Mouse (Mus musculus) natural killer cell, adult 2 months (primary cell): ENCODE measurements around the gene Ccrl2.

ENCODE experiments used
- DNase-seq, 2 experiments: peaks; one replicate each; pipeline ENCODE4 v3.0.0; 2022; ENCODE audit warnings: low spot score in 2 of 2

Gene Ccrl2

GRCm38 (mm10) chr9:111062840-111063239 lies 5.5 kb upstream of the Ccrl2 start:
- no peak for DNase-seq

DNA sequence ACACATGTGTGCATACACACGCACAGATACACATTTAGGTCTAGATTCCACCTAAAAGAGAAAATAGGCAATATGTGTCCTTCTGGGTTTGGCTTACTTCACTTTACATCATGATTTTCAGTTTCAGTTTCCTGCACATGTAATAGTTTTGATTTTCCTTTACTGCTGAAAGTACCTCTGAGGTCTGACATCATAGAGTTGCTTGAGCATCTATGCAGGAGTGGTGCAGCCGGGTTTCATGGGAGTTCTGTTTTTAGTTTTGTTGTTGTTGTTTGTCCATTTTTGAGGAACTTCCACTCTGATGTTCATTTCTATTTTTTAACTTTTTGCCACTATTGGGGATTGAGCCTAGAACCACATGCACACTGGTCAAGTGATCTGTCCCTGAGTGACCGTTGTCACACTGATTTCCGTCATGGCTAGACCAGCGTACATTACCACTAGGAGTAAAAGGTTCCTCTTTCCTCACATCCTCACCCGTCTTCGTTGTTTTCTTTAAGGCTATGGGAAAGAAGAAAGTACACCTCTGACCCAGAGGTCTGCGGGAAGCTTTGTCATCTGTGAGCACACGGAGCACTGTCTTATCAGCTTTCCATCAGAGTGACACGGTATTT lies 1.7 kb upstream of the Ccrl2 start:
- DNase-seq: no peak

- DNase-seq: no peak
Observed at GRCm38 (mm10) chr9:111057544-111058370, 438 bp upstream of the Ccrl2 start.

- no peak for DNase-seq
Observed at GRCm38 (mm10) chr9:111056519-111056797, 861 bp downstream of the Ccrl2 start.

DNA sequence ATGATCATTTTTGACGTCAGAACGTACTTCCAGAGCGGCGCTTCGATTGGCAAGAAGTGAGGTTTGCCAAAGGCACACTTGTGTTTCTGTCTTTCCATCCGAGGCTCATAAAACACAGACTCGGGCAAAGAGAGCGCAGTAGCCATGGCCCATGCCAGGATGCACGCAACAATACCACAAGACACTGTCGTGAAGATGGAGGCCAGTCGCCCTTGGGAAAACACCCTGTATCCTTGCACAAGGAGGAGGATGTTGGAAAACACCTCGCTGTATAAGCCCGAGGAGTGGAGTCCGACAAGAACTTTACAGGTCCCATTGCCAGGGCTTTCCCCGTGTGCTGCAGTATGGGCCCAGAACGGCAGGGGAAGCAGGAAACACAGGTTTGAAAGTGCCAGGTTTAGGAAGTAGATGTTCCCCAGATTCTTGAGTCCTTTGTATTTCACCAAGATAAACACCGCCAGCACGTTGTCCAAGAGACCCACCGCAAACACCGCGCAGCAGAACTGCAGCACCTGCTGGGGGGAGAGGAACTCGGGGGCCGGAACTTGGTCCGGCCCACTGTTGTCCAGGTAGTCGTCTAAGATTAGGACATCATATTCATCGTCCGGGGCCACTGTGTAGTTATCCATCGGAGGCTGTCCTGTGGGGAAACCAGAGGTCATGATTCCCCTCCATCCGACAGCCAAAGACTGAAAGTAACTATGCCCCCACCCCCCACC lies 1.4 kb downstream of the Ccrl2 start:
- DNase-seq: peak; percentile 16 to 19

DNA sequence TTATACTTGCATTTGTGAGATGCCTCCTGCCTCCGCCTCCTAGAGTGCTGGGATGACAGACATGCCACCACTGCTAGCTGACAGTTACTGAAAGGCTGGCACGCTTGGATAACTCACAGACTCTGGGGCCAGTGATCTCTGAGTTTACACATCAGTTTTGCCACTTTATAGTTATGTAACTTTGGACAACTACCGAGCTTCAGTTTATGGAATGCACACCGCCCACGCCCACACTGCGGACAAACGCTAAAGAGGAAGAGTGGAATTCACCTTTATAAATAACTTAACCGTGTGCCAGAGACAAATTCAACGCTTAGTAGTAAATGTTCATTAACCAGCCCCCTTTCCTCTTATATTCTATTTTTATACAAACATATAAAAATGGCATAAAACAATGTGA lies 2.4 kb downstream of the Ccrl2 start:
- DNase-seq: no peak

DNA sequence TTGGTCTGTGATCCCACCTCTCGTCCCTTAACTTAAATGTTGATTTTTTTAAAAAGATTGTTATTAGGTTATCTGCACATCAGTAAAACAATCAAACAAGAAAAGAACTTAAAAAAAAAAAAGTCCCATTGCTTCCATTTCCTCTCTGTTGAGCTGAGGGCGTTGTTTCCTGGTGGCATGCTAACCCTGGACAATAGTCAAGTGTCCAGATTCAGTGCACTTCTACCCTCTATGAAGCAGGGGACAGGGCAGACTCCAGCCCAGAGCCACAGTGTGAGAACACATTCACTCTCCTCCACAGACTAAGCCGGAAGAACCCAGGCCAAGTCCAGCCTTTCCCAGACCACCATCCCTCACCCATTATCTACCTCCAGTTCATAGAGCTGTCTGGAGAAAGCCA lies 8.9 kb downstream of the Ccrl2 start:
- no peak for DNase-seq

DNA sequence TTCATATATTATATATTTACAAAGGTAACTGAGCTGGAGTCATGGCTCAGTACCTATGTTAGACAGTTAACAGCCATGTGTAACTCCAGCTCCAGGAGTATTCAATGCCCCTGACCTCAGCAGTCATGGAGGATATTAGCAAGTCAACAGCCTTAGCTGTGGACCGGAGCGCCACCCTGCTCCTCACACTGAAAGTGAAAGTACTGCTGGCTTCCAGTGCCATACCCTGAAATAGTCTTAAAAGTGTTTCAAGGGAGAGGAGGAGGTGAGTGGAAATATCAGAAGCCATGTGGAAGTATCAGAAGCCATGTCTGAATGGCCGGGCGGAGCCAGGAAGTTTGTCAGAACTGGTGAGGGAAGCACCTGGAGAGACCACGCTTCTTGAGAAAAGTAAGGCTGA lies 10.1 kb downstream of the Ccrl2 start:
- no peak for DNase-seq

DNA sequence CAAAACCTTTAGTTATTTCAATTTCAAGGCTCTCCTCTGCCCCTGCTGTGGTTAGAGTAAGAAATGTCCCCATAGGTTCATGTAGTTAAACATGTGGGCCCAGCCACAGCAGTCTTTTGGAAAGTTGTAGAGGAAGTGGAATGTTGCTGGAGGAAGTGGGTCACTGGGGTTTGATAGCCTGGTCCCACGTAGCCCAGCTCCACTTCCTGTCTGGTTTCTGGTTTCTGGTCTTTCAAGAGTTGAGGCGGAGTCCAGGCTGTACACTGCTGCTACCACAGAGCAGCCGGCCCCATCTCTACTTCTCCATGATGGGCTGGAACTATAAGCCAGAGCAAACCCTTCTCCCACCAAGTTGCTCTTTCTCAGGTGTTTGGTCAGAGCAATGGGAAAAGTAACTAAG lies 11.1 kb downstream of the Ccrl2 start:
- peak; percentile 24 to 50 for DNase-seq

- DNase-seq: no peak
Observed at GRCm38 (mm10) chr9:111042266-111042665, 15.1 kb downstream of the Ccrl2 start.

GRCm38 (mm10) chr9:111039966-111040365 lies 17.4 kb downstream of the Ccrl2 start:
- no peak for DNase-seq

- no peak for DNase-seq
Observed at GRCm38 (mm10) chr9:111033717-111034116, 23.6 kb downstream of the Ccrl2 start.

GRCm38 (mm10) chr9:111026791-111027190 lies 30.5 kb downstream of the Ccrl2 start:
- no peak for DNase-seq

GRCm38 (mm10) chr9:111019022-111019421 lies 38.3 kb downstream of the Ccrl2 start, which contains the start of gene Ltf:
Gene Ltf, plus strand, starts transcription at chr9:111019271.
- no peak for DNase-seq

- no peak for DNase-seq
Observed at GRCm38 (mm10) chr9:111015658-111016057, 41.7 kb downstream of the Ccrl2 start.

GRCm38 (mm10) chr9:111012041-111012440 lies 45.3 kb downstream of the Ccrl2 start:
- no peak for DNase-seq

- no peak for DNase-seq
Observed at GRCm38 (mm10) chr9:111011550-111011949, 45.8 kb downstream of the Ccrl2 start.

- no peak for DNase-seq
Observed at GRCm38 (mm10) chr9:111009763-111010162, 47.6 kb downstream of the Ccrl2 start.

DNA sequence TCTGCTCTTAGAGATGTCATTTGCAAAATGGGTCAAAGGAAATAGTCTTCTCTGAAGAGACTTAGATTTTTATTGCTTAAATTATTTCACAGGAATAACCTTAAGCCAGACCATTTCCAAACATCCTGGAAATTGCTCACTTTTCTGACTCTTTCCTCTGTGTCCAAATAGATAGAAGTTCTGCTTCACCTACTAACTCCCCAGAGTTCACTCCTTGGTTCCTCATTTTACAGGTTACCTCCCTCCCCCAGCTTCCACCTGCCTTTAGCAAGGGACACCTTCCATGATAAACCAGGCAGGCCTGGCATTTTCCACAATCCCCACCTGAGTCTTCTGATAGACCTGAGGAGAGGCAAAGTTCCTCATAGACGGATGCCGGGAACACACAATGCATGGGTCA lies 50.8 kb downstream of the Ccrl2 start:
- no peak for DNase-seq
